Mouse (Mus musculus) limb, embryonic 15.5 days (tissue): ENCODE measurements at regions not wholly inside any gene's neighbourhood (a gene's known extent, or its start where the extent isn't known, plus 50 kb on each side); places are given as distances from the start of the nearest gene placed in this dataset.

Experiments
- ATAC-seq: fragments of 200-750 bp; cut with Nextera tagmentation; 2 replicates; pipeline ENCODE4 v1.8.0; 2017; ENCODE audit warnings: low read depth, moderate TSS enrichment; ENCODE audit not compliant: insufficient number of reproducible peaks, low FRiP score, low TSS enrichment
- H3K27ac ChIP-seq: fragments of 300-500 bp; sonication (generic); 2 replicates; pipeline ENCODE4 v1.5.1; 2015; ENCODE audit warnings: moderate library complexity, mild to moderate bottlenecking, inconsistent platforms
- H3K27me3 ChIP-seq: fragments of 300-500 bp; sonication (generic); 2 replicates; pipeline ENCODE4 v1.6.1; 2015; ENCODE audit warnings: inconsistent platforms
- H3K36me3 ChIP-seq: fragments of 300-500 bp; sonication (generic); 2 replicates; pipeline ENCODE4 v1.6.1; 2015; ENCODE audit warnings: inconsistent platforms
- H3K4me1 ChIP-seq: fragments of 300-500 bp; sonication (generic); 2 replicates; pipeline ENCODE4 v1.6.1; 2015; ENCODE audit warnings: inconsistent platforms
- H3K4me2 ChIP-seq: fragments of 300-500 bp; sonication (generic); 2 replicates; pipeline ENCODE4 v1.6.1; 2015; ENCODE audit warnings: mild to moderate bottlenecking, inconsistent platforms
- H3K4me3 ChIP-seq: fragments of 300-500 bp; sonication (generic); 2 replicates; pipeline ENCODE4 v1.5.1; 2015; ENCODE audit warnings: mild to moderate bottlenecking, inconsistent platforms
- H3K9ac ChIP-seq: fragments of 300-500 bp; sonication (generic); 2 replicates; pipeline ENCODE4 v1.6.1; 2015; ENCODE audit warnings: inconsistent platforms
- H3K9me3 ChIP-seq: fragments of 300-500 bp; sonication (generic); 2 replicates; pipeline ENCODE4 v1.6.1; 2016; ENCODE audit warnings: inconsistent platforms
- WGBS: fragments of 180-500 bp; shearing (Covaris S2); methylation state at CpG from one replicate; pipeline ENCODE4 v1.1.7; 2015; 5-methylcytosine and 5-hydroxymethylcytosine counted together

- Histone ChIP-seq H3K27ac (no peak overlapping the region), H3K27me3 (no peaks in the 10 kb centered on the region), H3K4me1 (peaks cover 14% of the 10 kb centered on the region), H3K9me3 (no peaks in the 10 kb centered on the region), H3K9ac (no peak overlapping the region), H3K36me3 (no peaks in the 10 kb centered on the region), H3K4me2 (no peak overlapping the region), H3K4me3 (no peak overlapping the region)
- no peak for ATAC-seq
- 12% methylated on average over 15 of the region's 15 CpGs for WGBS
Observed at GRCm38 (mm10) chr13:52702201-52702611, 119.2 kb downstream of the Syk start.

GRCm38 (mm10) chr13:52703401-52704164 lies 120.6 kb downstream of the Syk start:
- Histone ChIP-seq H3K9me3 (no peaks in the 10 kb centered on the region), H3K4me3 (no peak overlapping the region), H3K27ac (no peak overlapping the region), H3K4me1 (peaks cover 14% of the 10 kb centered on the region), H3K4me2 (no peak overlapping the region), H3K27me3 (no peaks in the 10 kb centered on the region), H3K36me3 (no peaks in the 10 kb centered on the region), H3K9ac (no peak overlapping the region)
- no peak for ATAC-seq
- WGBS = 40% methylated on average over 12 of the region's 12 CpGs

- H3K36me3 ChIP-seq = no peaks in the 10 kb centered on the region
- no peaks in the 10 kb centered on the region for H3K9me3 ChIP-seq
- no peaks in the 10 kb centered on the region for H3K27me3 ChIP-seq
- H3K9ac ChIP-seq = no peak overlapping the region
- H3K4me2 ChIP-seq = no peak overlapping the region
- peaks cover 14% of the 10 kb centered on the region for H3K4me1 ChIP-seq
- no peak; the same call in 1 of the 2 replicates for ATAC-seq
- no peak overlapping the region for H3K27ac ChIP-seq
- no peak overlapping the region for H3K4me3 ChIP-seq
- WGBS = 43% methylated on average over 3 of the region's 3 CpGs
Observed at GRCm38 (mm10) chr13:52704673-52705072, 121.7 kb downstream of the Syk start.

- no peaks in the 10 kb centered on the region for H3K9me3 ChIP-seq
- 51% methylated on average over 5 of the region's 5 CpGs for WGBS
- ATAC-seq = no peak
- no peak overlapping the region for H3K4me2 ChIP-seq
- no peaks in the 10 kb centered on the region for H3K36me3 ChIP-seq
- H3K4me3 ChIP-seq = no peak overlapping the region
- H3K27ac ChIP-seq = no peak overlapping the region
- H3K9ac ChIP-seq = no peak overlapping the region
- 0 out of 2 replicates have a peak, but pooled peaks cover 2% of the 10 kb centered on the region for H3K4me1 ChIP-seq
- no peaks in the 10 kb centered on the region; the same call in 1 of the 2 replicates for H3K27me3 ChIP-seq
Observed at GRCm38 (mm10) chr13:52709580-52709979, 126.6 kb downstream of the Syk start.

- Histone ChIP-seq H3K9ac (no peak overlapping the region), H3K4me1 (no peaks in the 10 kb centered on the region), H3K4me3 (no peak overlapping the region), H3K9me3 (no peaks in the 10 kb centered on the region), H3K27me3 (no peaks in the 10 kb centered on the region; the same call in 1 of the 2 replicates), H3K36me3 (no peaks in the 10 kb centered on the region), H3K4me2 (no peak overlapping the region), H3K27ac (no peak overlapping the region)
- WGBS = 20% methylated on average over 9 of the region's 9 CpGs
- ATAC-seq = no peak
Observed at GRCm38 (mm10) chr13:52711713-52712369, 128.9 kb downstream of the Syk start.

GRCm38 (mm10) chr13:52721463-52721862 lies 138.5 kb downstream of the Syk start:
- no peak overlapping the region for H3K27ac ChIP-seq
- no peaks in the 10 kb centered on the region for H3K36me3 ChIP-seq
- no peak overlapping the region for H3K4me2 ChIP-seq
- H3K9me3 ChIP-seq = no peaks in the 10 kb centered on the region
- WGBS = 84% methylated on average over 6 of the region's 6 CpGs
- H3K4me3 ChIP-seq = no peak overlapping the region
- no peak for ATAC-seq
- H3K27me3 ChIP-seq = no peaks in the 10 kb centered on the region
- H3K9ac ChIP-seq = no peak overlapping the region
- H3K4me1 ChIP-seq = no peaks in the 10 kb centered on the region

GRCm38 (mm10) chr13:52722718-52723117 lies 139.7 kb downstream of the Syk start:
- Histone ChIP-seq H3K4me1 (no peaks in the 10 kb centered on the region), H3K4me3 (no peak overlapping the region), H3K9ac (no peak overlapping the region), H3K36me3 (no peaks in the 10 kb centered on the region), H3K4me2 (no peak overlapping the region), H3K27me3 (no peaks in the 10 kb centered on the region), H3K9me3 (no peaks in the 10 kb centered on the region), H3K27ac (no peak overlapping the region)
- 76% methylated on average over 3 of the region's 3 CpGs for WGBS
- ATAC-seq = no peak

- no peaks in the 10 kb centered on the region for H3K36me3 ChIP-seq
- H3K27me3 ChIP-seq = no peaks in the 10 kb centered on the region
- 41% methylated on average over 10 of the region's 10 CpGs for WGBS
- no peak for ATAC-seq
- H3K4me2 ChIP-seq = no peak overlapping the region
- H3K9ac ChIP-seq = no peak overlapping the region
- H3K27ac ChIP-seq = no peak overlapping the region
- no peak overlapping the region for H3K4me3 ChIP-seq
- H3K9me3 ChIP-seq = no peaks in the 10 kb centered on the region
- H3K4me1 ChIP-seq = no peaks in the 10 kb centered on the region
Observed at GRCm38 (mm10) chr13:52726043-52726442, 143.1 kb downstream of the Syk start.

GRCm38 (mm10) chr13:52726525-52726924 lies 143.6 kb downstream of the Syk start:
- Histone ChIP-seq H3K27me3 (no peaks in the 10 kb centered on the region), H3K36me3 (no peaks in the 10 kb centered on the region), H3K4me3 (no peak overlapping the region), H3K4me2 (no peak overlapping the region), H3K4me1 (no peaks in the 10 kb centered on the region), H3K9me3 (no peaks in the 10 kb centered on the region), H3K9ac (no peak overlapping the region), H3K27ac (no peak overlapping the region)
- 67% methylated on average over 3 of the region's 3 CpGs for WGBS
- ATAC-seq = no peak

GRCm38 (mm10) chr13:52735453-52735933 lies 152.5 kb downstream of the Syk start:
- Histone ChIP-seq H3K4me1 (peaks cover 17% of the 10 kb centered on the region), H3K27me3 (0 out of 2 replicates have a peak, but pooled peaks cover 4% of the 10 kb centered on the region), H3K4me2 (no peak overlapping the region), H3K4me3 (no peak overlapping the region), H3K9ac (no peak overlapping the region), H3K27ac (0 out of 2 replicates have a peak overlapping the region, but pooled peaks have one; percentile 51), H3K36me3 (no peaks in the 10 kb centered on the region), H3K9me3 (no peaks in the 10 kb centered on the region)
- WGBS = 35% methylated on average over 6 of the region's 6 CpGs
- no peak for ATAC-seq

- no peak overlapping the region for H3K4me3 ChIP-seq
- no peak overlapping the region for H3K4me2 ChIP-seq
- H3K36me3 ChIP-seq = no peaks in the 10 kb centered on the region
- H3K27ac ChIP-seq = peak overlapping the region; percentile 51
- peaks cover 17% of the 10 kb centered on the region for H3K4me1 ChIP-seq
- 0 out of 2 replicates have a peak, but pooled peaks cover 4% of the 10 kb centered on the region for H3K27me3 ChIP-seq
- WGBS = 30% methylated on average over 19 of the region's 19 CpGs
- H3K9me3 ChIP-seq = no peaks in the 10 kb centered on the region
- ATAC-seq = peak; percentile 50; the same call in 1 of the 2 replicates
- H3K9ac ChIP-seq = no peak overlapping the region
Observed at GRCm38 (mm10) chr13:52735934-52736523, 153.1 kb downstream of the Syk start.
